Mouse (Mus musculus) cerebellum, postnatal 10 days (tissue): ENCODE results near the gene Mrpl38.
A peak's percentile ranks its signal among the peaks of the same experiment; 100 is the strongest.

Source experiments
- DNase-seq, 2 experiments: peaks; one replicate each; pipeline ENCODE4 v3.0.0; 2021; ENCODE audit warnings: mixed read lengths in 2 of 2

The Mrpl38 gene

GRCm38 (mm10) chr11:116138468-116139138, at the start of gene Mrpl38:
TSS of gene Mrpl38 (minus strand) at chr11:116138868.
- DNase-seq: peak; percentile 91 to 92

GRCm38 (mm10) chr11:116187226-116187930, 48.7 kb upstream of the Mrpl38 start:
- no peak for DNase-seq

GRCm38 (mm10) chr11:116186360-116186759, 47.7 kb upstream of the Mrpl38 start:
- DNase-seq: no peak

- peak in 1 of 2 experiments; percentile 36 for DNase-seq
Observed at GRCm38 (mm10) chr11:116185836-116186235, 47.2 kb upstream of the Mrpl38 start.

- DNase-seq: no peak
Observed at GRCm38 (mm10) chr11:116178411-116179121, 39.9 kb upstream of the Mrpl38 start.

GRCm38 (mm10) chr11:116176010-116176409, 37.3 kb upstream of the Mrpl38 start:
- no peak for DNase-seq

- DNase-seq: no peak
Observed at GRCm38 (mm10) chr11:116174775-116175448, 36.2 kb upstream of the Mrpl38 start.

GRCm38 (mm10) chr11:116171959-116172358, 33.3 kb upstream of the Mrpl38 start:
- no peak for DNase-seq

- no peak for DNase-seq
Observed at GRCm38 (mm10) chr11:116170003-116170800, 31.5 kb upstream of the Mrpl38 start.

- DNase-seq: no peak
Observed at GRCm38 (mm10) chr11:116169214-116169613, 30.5 kb upstream of the Mrpl38 start.

- peak; percentile 98 to 99 for DNase-seq
Observed at GRCm38 (mm10) chr11:116167884-116168439, 29.3 kb upstream of the Mrpl38 start, which contains the start of gene Fbf1. TSS of gene Fbf1 (minus strand) at chr11:116168166.

GRCm38 (mm10) chr11:116167232-116167631, 28.6 kb upstream of the Mrpl38 start:
- DNase-seq: no peak

GRCm38 (mm10) chr11:116163002-116163401, 24.3 kb upstream of the Mrpl38 start:
- DNase-seq: no peak

GRCm38 (mm10) chr11:116162146-116162545, 23.5 kb upstream of the Mrpl38 start:
- DNase-seq: peak; percentile 43

- DNase-seq: no peak
Observed at GRCm38 (mm10) chr11:116161312-116161711, 22.6 kb upstream of the Mrpl38 start.

GRCm38 (mm10) chr11:116150960-116151359, 12.3 kb upstream of the Mrpl38 start:
- no peak for DNase-seq

- DNase-seq: peak; percentile 43 to 64
Observed at GRCm38 (mm10) chr11:116149341-116149740, 10.7 kb upstream of the Mrpl38 start.

- peak; percentile 88 to 92 for DNase-seq
Observed at GRCm38 (mm10) chr11:116148761-116149221, 10.1 kb upstream of the Mrpl38 start.

GRCm38 (mm10) chr11:116146294-116146985, 7.8 kb upstream of the Mrpl38 start:
- peak; percentile 69 to 70 for DNase-seq

- peak; percentile 75 to 78 for DNase-seq
Observed at GRCm38 (mm10) chr11:116145481-116146293, 7.0 kb upstream of the Mrpl38 start.
